Mouse (Mus musculus): ENCODE measurements around the gene Cabin1. TPM values are rescaled to one million over a fixed set of nuclear protein-coding genes. Genes with fewer than 3 reads are reported as not detected.

Cabin1 gene
- polyA plus RNA-seq, 2 experiments = 11.2 to 13.7 TPM

- DNase-seq (ENCODE audit: low read depth in 3 of 3, low spot score in 3 of 3) (no peak), ATAC-seq (ENCODE audit: insufficient read depth) (peak; percentile 22; the same call in 1 of the 2 replicates)
- no peaks in the 10 kb centered on the region for H3K4me1 ChIP-seq (replicated peaks; ENCODE audit: control insufficient read depth in 2 of 2, insufficient read depth in 2 of 2, low read length in 1 of 2)
- no peaks in the 10 kb centered on the region for H3K9me3 ChIP-seq (ENCODE audit: control insufficient read depth, low read length)
- no peak overlapping the region for H3K4me3 ChIP-seq (ENCODE audit: insufficient read depth in 1 of 2, low read depth in 2 of 2, low read length in 2 of 2)
- WGBS (ENCODE audit: insufficient replicate concordance) = 57% methylated on average over 14 of the region's 14 CpGs
- no peak overlapping the region for H3K4me2 ChIP-seq (ENCODE audit: low read depth)
- no peak overlapping the region for H3K27ac ChIP-seq
- no peaks in the 10 kb centered on the region for H3K36me3 ChIP-seq (replicated peaks; ENCODE audit: control insufficient read depth, insufficient read depth, low read depth)
- no peak overlapping the region for H3K9ac ChIP-seq (replicated peaks)
- H3K27me3 ChIP-seq (ENCODE audit: control insufficient read depth, insufficient read depth, low read length) = no peaks in the 10 kb centered on the region
- no peak for TF ChIP-seq CTCF (IDR thresholded peaks at IDR 0.05; ENCODE audit: low read depth)
- no peak for TF ChIP-seq EP300 (IDR thresholded peaks at IDR 0.05; ENCODE audit: low read depth)
These were observed 129.0 kb downstream of the Cabin1 start for GRCm38 (mm10) chr10:75635019-75635692.

GRCm38 (mm10) chr10:75634610-75635009 is 129.5 kb downstream of the Cabin1 start:
- Histone ChIP-seq H3K4me3 (ENCODE audit: insufficient read depth in 1 of 2, low read depth in 2 of 2, low read length in 2 of 2) (no peak overlapping the region), H3K27me3 (ENCODE audit: control insufficient read depth, insufficient read depth, low read length) (no peaks in the 10 kb centered on the region), H3K9me3 (ENCODE audit: control insufficient read depth, low read length) (no peaks in the 10 kb centered on the region), H3K9ac (replicated peaks) (no peak overlapping the region), H3K27ac (no peak overlapping the region), H3K4me2 (ENCODE audit: low read depth) (no peak overlapping the region), H3K4me1 (replicated peaks; ENCODE audit: control insufficient read depth in 2 of 2, insufficient read depth in 2 of 2, low read length in 1 of 2) (no peaks in the 10 kb centered on the region), H3K36me3 (replicated peaks; ENCODE audit: control insufficient read depth, insufficient read depth, low read depth) (no peaks in the 10 kb centered on the region)
- 76% methylated on average over 8 of the region's 8 CpGs for WGBS (ENCODE audit: insufficient replicate concordance)
- no peak for ATAC-seq (ENCODE audit: insufficient read depth)
- TF ChIP-seq EP300 (IDR thresholded peaks at IDR 0.05; ENCODE audit: low read depth) = no peak
- no peak for TF ChIP-seq CTCF (IDR thresholded peaks at IDR 0.05; ENCODE audit: low read depth)
- DNase-seq (ENCODE audit: low read depth in 3 of 3, low spot score in 3 of 3) = no peak

DNA sequence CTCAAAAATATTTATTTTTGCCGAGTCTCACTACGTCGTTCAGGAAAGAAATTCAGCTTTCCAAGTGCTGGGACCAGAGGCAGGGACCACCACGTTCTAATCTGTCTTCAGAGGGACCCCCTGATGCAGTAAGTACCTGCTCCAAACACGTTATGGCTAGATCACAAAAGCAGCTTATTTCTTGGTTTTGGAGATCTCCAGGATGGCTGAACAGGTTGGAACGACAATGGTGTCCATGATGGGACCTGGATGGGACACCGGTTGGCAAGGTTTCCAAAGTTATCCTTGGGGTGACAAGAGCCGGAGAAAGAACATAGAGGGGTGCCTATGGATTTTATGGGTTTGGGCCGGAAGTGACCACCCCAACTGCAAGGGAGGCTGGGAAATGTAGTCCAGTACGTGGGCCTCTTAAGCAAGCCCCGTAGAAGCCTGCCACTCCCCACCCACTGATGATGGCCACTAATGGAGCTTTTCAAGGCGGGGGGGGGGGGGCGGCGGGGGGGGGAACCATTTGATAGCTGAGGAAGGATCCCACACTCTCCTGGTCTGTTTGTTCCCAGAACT is 130.5 kb downstream of the Cabin1 start:
- Histone ChIP-seq H3K9me3 (ENCODE audit: control insufficient read depth, low read length) (no peaks in the 10 kb centered on the region), H3K27ac (no peak overlapping the region), H3K4me3 (ENCODE audit: insufficient read depth in 1 of 2, low read depth in 2 of 2, low read length in 2 of 2) (no peak overlapping the region), H3K4me2 (ENCODE audit: low read depth) (no peak overlapping the region), H3K9ac (replicated peaks) (no peak overlapping the region), H3K27me3 (ENCODE audit: control insufficient read depth, insufficient read depth, low read length) (no peaks in the 10 kb centered on the region), H3K36me3 (replicated peaks; ENCODE audit: control insufficient read depth, insufficient read depth, low read depth) (no peaks in the 10 kb centered on the region), H3K4me1 (replicated peaks; ENCODE audit: control insufficient read depth in 2 of 2, insufficient read depth in 2 of 2, low read length in 1 of 2) (no peaks in the 10 kb centered on the region)
- whole genome bisulfite sequencing (ENCODE audit: insufficient replicate concordance) = 55% methylated on average over 14 of the region's 14 CpGs
- DNase-seq (ENCODE audit: low read depth in 3 of 3, low spot score in 3 of 3) (no peak), ATAC-seq (ENCODE audit: insufficient read depth) (no peak)
- TF ChIP-seq EP300 (IDR thresholded peaks at IDR 0.05; ENCODE audit: low read depth) (no peak), CTCF (IDR thresholded peaks at IDR 0.05; ENCODE audit: low read depth) (no peak)

GRCm38 (mm10) chr10:75633048-75633447 is 131.1 kb downstream of the Cabin1 start:
- no peak overlapping the region for H3K9ac ChIP-seq (replicated peaks)
- no peak overlapping the region for H3K4me2 ChIP-seq (ENCODE audit: low read depth)
- no peaks in the 10 kb centered on the region for H3K27me3 ChIP-seq (ENCODE audit: control insufficient read depth, insufficient read depth, low read length)
- ATAC-seq (ENCODE audit: insufficient read depth) = no peak
- TF ChIP-seq EP300 (IDR thresholded peaks at IDR 0.05; ENCODE audit: low read depth) = no peak
- no peak for DNase-seq (ENCODE audit: low read depth in 3 of 3, low spot score in 3 of 3)
- H3K36me3 ChIP-seq (replicated peaks; ENCODE audit: control insufficient read depth, insufficient read depth, low read depth) = no peaks in the 10 kb centered on the region
- H3K4me1 ChIP-seq (replicated peaks; ENCODE audit: control insufficient read depth in 2 of 2, insufficient read depth in 2 of 2, low read length in 1 of 2) = no peaks in the 10 kb centered on the region
- no peaks in the 10 kb centered on the region for H3K9me3 ChIP-seq (ENCODE audit: control insufficient read depth, low read length)
- 73% methylated on average over 5 of the region's 5 CpGs for WGBS (ENCODE audit: insufficient replicate concordance)
- H3K4me3 ChIP-seq (ENCODE audit: insufficient read depth in 1 of 2, low read depth in 2 of 2, low read length in 2 of 2) = no peak overlapping the region
- H3K27ac ChIP-seq = no peak overlapping the region

GRCm38 (mm10) chr10:75632633-75633032 is 131.5 kb downstream of the Cabin1 start:
- Histone ChIP-seq H3K9ac (replicated peaks) (no peak overlapping the region), H3K36me3 (replicated peaks; ENCODE audit: control insufficient read depth, insufficient read depth, low read depth) (no peaks in the 10 kb centered on the region), H3K27ac (no peak overlapping the region), H3K9me3 (ENCODE audit: control insufficient read depth, low read length) (no peaks in the 10 kb centered on the region), H3K4me1 (replicated peaks; ENCODE audit: control insufficient read depth in 2 of 2, insufficient read depth in 2 of 2, low read length in 1 of 2) (no peaks in the 10 kb centered on the region), H3K4me2 (ENCODE audit: low read depth) (no peak overlapping the region), H3K4me3 (ENCODE audit: insufficient read depth in 1 of 2, low read depth in 2 of 2, low read length in 2 of 2) (no peak overlapping the region), H3K27me3 (ENCODE audit: control insufficient read depth, insufficient read depth, low read length) (no peaks in the 10 kb centered on the region)
- TF ChIP-seq CTCF (IDR thresholded peaks at IDR 0.05; ENCODE audit: low read depth) (no peak), EP300 (IDR thresholded peaks at IDR 0.05; ENCODE audit: low read depth) (no peak)
- 47% methylated on average over 5 of the region's 5 CpGs for WGBS (ENCODE audit: insufficient replicate concordance)
- ATAC-seq (ENCODE audit: insufficient read depth) = no peak
- DNase-seq (ENCODE audit: low read depth in 3 of 3, low spot score in 3 of 3) = no peak
